Mouse (Mus musculus) stomach, postnatal 0 days (tissue): ENCODE data around the gene Gm3238. TPM values are rescaled to one million over a fixed set of nuclear protein-coding genes. Genes with fewer than 3 reads are reported as not detected.
A peak's percentile ranks its signal among the peaks of the same experiment; 100 is the strongest.

Source experiments
- ATAC-seq: fragments of 200-750 bp; cut with Nextera tagmentation; 2 replicates; pipeline ENCODE4 v1.8.0; 2017; ENCODE audit not compliant: low FRiP score, low TSS enrichment
- DNase-seq: peaks from one replicate; pipeline ENCODE4 v3.0.0-alpha.2; 2016; ENCODE audit warnings: low spot score
- H3K27ac ChIP-seq: fragments of 300-500 bp; sonication (generic); replicated peaks from 2 replicates; pipeline ENCODE4 v1.5.1; 2014; ENCODE audit warnings: mild to moderate bottlenecking, control low read depth
- H3K27me3 ChIP-seq: fragments of 300-500 bp; sonication (generic); 2 replicates; pipeline ENCODE4 v1.6.1; 2014; ENCODE audit warnings: low read length; ENCODE audit not compliant: control insufficient read depth, insufficient read depth
- H3K36me3 ChIP-seq: fragments of 300-500 bp; sonication (generic); 2 replicates; pipeline ENCODE4 v1.6.1; 2014; ENCODE audit warnings: low read length, mixed read lengths; ENCODE audit not compliant: control insufficient read depth, insufficient read depth
- H3K4me1 ChIP-seq: fragments of 300-500 bp; sonication (generic); replicated peaks from 2 replicates; pipeline ENCODE4 v1.6.1; 2014; ENCODE audit warnings: antibody characterized with exemption; ENCODE audit not compliant: control insufficient read depth, insufficient read depth
- H3K4me2 ChIP-seq: fragments of 300-500 bp; sonication (generic); replicated peaks from 2 replicates; pipeline ENCODE4 v1.6.1; 2014; ENCODE audit warnings: low read depth, mild to moderate bottlenecking, control low read depth, moderate library complexity
- H3K4me3 ChIP-seq: fragments of 300-500 bp; sonication (generic); 2 replicates; pipeline ENCODE4 v1.5.1; 2014; ENCODE audit warnings: low read depth, low read length, control low read depth
- H3K9ac ChIP-seq: fragments of 300-500 bp; sonication (generic); 2 replicates; pipeline ENCODE4 v1.6.1; 2014; ENCODE audit warnings: mild to moderate bottlenecking, low read length, control low read depth, mixed read lengths
- H3K9me3 ChIP-seq: fragments of 300-500 bp; sonication (generic); 2 replicates; pipeline ENCODE4 v1.6.1; 2016; ENCODE audit warnings: low read length; ENCODE audit not compliant: control insufficient read depth
- CTCF ChIP-seq: IDR thresholded peaks from 2 replicates; pipeline ENCODE4 v1.5.1; 2016; ENCODE audit warnings: antibody characterized with exemption, low read depth, mild to moderate bottlenecking, moderate library complexity
- EP300 ChIP-seq: optimal IDR thresholded peaks from 2 replicates; pipeline ENCODE3; 2016; ENCODE audit warnings: antibody characterized with exemption
- WGBS: fragments of 180-500 bp; shearing (Covaris S2); extraction: QIAGEN DNeasy Blood & Tissue Kit; methylation state at CpG from one replicate; pipeline ENCODE4 v1.1.7; 2014; 5-methylcytosine and 5-hydroxymethylcytosine counted together
- polyA plus RNA-seq: library from polyadenylated mRNA; unstranded; fragments of >200 nt; fragmentation: Nextera tagmentation; extraction: Ambion mirVana; gene quantifications from 2 replicates; pipeline ENCODE4 v1.2.1, GENCODE M21; 2015

The Gm3238 gene
- polyA plus RNA-seq, 1 experiment from 2014 or later = not detected

GRCm38 (mm10) chr10:77729241-77729640 is 41.9 kb downstream of the Gm3238 start:
- H3K4me2 ChIP-seq = no peak overlapping the region
- WGBS = 45% methylated on average over 4 of the region's 4 CpGs
- no peaks in the 10 kb centered on the region for H3K4me1 ChIP-seq
- no peaks in the 10 kb centered on the region for H3K9me3 ChIP-seq
- H3K9ac ChIP-seq = no peak overlapping the region
- no peaks in the 10 kb centered on the region for H3K36me3 ChIP-seq
- ATAC-seq (no peak), DNase-seq (no peak)
- no peak overlapping the region for H3K27ac ChIP-seq
- TF ChIP-seq CTCF (peak; percentile 56), EP300 (no peak)
- no peaks in the 10 kb centered on the region for H3K27me3 ChIP-seq
- H3K4me3 ChIP-seq = no peak overlapping the region

- Histone ChIP-seq H3K27me3 (no peaks in the 10 kb centered on the region), H3K9me3 (no peaks in the 10 kb centered on the region), H3K4me1 (no peaks in the 10 kb centered on the region), H3K4me2 (no peak overlapping the region), H3K36me3 (no peaks in the 10 kb centered on the region), H3K4me3 (no peak overlapping the region), H3K9ac (no peak overlapping the region), H3K27ac (no peak overlapping the region)
- ATAC-seq (no peak), DNase-seq (no peak)
- WGBS = 52% methylated on average over 4 of the region's 4 CpGs
- TF ChIP-seq EP300 (no peak), CTCF (peak; percentile 47)
Observed at GRCm38 (mm10) chr10:77728280-77728679, 42.8 kb downstream of the Gm3238 start.

DNA sequence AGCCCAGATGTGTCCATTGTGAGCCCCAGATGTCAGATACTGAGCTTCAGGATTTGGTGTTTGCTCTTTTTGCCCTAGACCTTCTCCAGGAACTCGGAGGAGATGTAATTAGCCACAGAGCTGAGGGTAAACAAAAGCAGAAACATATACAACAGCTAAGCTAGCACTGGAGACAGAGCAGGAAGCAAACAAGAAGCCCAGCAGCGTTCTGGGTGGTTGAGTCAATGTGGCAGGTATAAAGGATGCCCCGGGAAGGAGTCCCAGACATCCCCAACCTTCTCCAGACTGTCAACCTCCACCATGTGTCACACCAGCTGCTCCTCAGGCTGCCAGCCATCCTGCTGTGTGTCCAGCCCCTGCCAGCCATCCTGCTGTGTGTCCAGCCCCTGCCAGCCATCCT is 44.9 kb downstream of the Gm3238 start, which contains the start of gene Gm10100:
Gene Gm10100, plus strand, starts transcription at position 301 of the 400 bp plus-strand sequence.
- 35% methylated on average over 3 of the region's 3 CpGs for WGBS
- no peaks in the 10 kb centered on the region for H3K27me3 ChIP-seq
- H3K9ac ChIP-seq = no peak within 1 kb of the TSS
- TF ChIP-seq EP300 (no peak), CTCF (no peak)
- no peak within 1 kb of the TSS for H3K4me3 ChIP-seq
- DNase-seq = no peak
- H3K4me1 ChIP-seq = no peaks in the 10 kb centered on the region
- no peak within 1 kb of the TSS for H3K27ac ChIP-seq
- H3K9me3 ChIP-seq = no peaks in the 10 kb centered on the region
- no peak within 1 kb of the TSS for H3K4me2 ChIP-seq
- no peak for ATAC-seq
- no peaks in the 10 kb centered on the region for H3K36me3 ChIP-seq

- no peak for DNase-seq
- H3K27me3 ChIP-seq = no peaks in the 10 kb centered on the region
- no peak overlapping the region for H3K9ac ChIP-seq
- ATAC-seq = no peak
- TF ChIP-seq EP300 (no peak), CTCF (peak; percentile 37; the same call in 1 of the 2 replicates)
- no peak overlapping the region for H3K4me3 ChIP-seq
- H3K4me1 ChIP-seq = no peaks in the 10 kb centered on the region
- no peaks in the 10 kb centered on the region for H3K36me3 ChIP-seq
- H3K9me3 ChIP-seq = no peaks in the 10 kb centered on the region
- H3K4me2 ChIP-seq = no peak overlapping the region
- WGBS = 75% methylated on average over 8 of the region's 8 CpGs
- no peak overlapping the region for H3K27ac ChIP-seq
Observed at GRCm38 (mm10) chr10:77724855-77725254, 46.3 kb downstream of the Gm3238 start.

Other genes starting within 250 kb of the Gm3238 start
- 1.3 TPM in 2 replicates for gene Itgb2, start 241.1 kb downstream of the Gm3238 start, polyA plus RNA-seq
- gene Pttg1ip, start 189.6 kb downstream of the Gm3238 start, polyA plus RNA-seq = 278 and 317 TPM in 2 replicates
- gene Sumo3, start 165.2 kb downstream of the Gm3238 start, polyA plus RNA-seq = 232 and 239 TPM in 2 replicates
- gene Gm49325, start 165.1 kb downstream of the Gm3238 start, polyA plus RNA-seq = 12.6 and 17.3 TPM in 2 replicates
- gene Ube2g2, start 149.1 kb downstream of the Gm3238 start, polyA plus RNA-seq = 53.8 and 54.5 TPM in 2 replicates
- 0.67 and 0.74 TPM in 2 replicates for gene Tspear, start 84.8 kb downstream of the Gm3238 start, polyA plus RNA-seq
- gene Gm19402, start 80.6 kb downstream of the Gm3238 start, polyA plus RNA-seq = not detected in 2 replicates
- not detected in 2 replicates for gene Gm9508, start 74.1 kb downstream of the Gm3238 start, polyA plus RNA-seq
- not detected in 2 replicates for gene Gm10272, start 64.7 kb downstream of the Gm3238 start, polyA plus RNA-seq
- 0.18 TPM in 1 of 2 replicates, not detected in the other for gene Gm10024, start 59.9 kb downstream of the Gm3238 start, polyA plus RNA-seq
- gene Gm10142, start 55.5 kb downstream of the Gm3238 start, polyA plus RNA-seq = 0.56 and 0.64 TPM in 2 replicates
- gene Krtap12-1, start 50.7 kb downstream of the Gm3238 start, polyA plus RNA-seq = 3.2 and 4.5 TPM in 2 replicates
- not detected in 2 replicates for gene Gm10100, start 44.8 kb downstream of the Gm3238 start, polyA plus RNA-seq
- gene Gm18596, start 28.7 kb downstream of the Gm3238 start, polyA plus RNA-seq = not detected in 2 replicates
- gene Gm9736, start 20.0 kb downstream of the Gm3238 start, polyA plus RNA-seq = not detected in 2 replicates
- not detected in 2 replicates for gene Gm3233, start 11.6 kb downstream of the Gm3238 start, polyA plus RNA-seq
- not detected in 2 replicates for gene Gm7138, start 5.6 kb upstream of the Gm3238 start, polyA plus RNA-seq
- gene Gm3250, start 11.2 kb upstream of the Gm3238 start, polyA plus RNA-seq = not detected in 2 replicates
- not detected in 2 replicates for gene Gm7137, start 16.9 kb upstream of the Gm3238 start, polyA plus RNA-seq
- gene Gm9639, start 23.8 kb upstream of the Gm3238 start, polyA plus RNA-seq = not detected in 2 replicates
- gene Gm19668, start 27.8 kb upstream of the Gm3238 start, polyA plus RNA-seq = not detected in 2 replicates
- not detected in 2 replicates for gene Gm9507, start 40.5 kb upstream of the Gm3238 start, polyA plus RNA-seq
- not detected in 2 replicates for gene Gm2696, start 43.4 kb upstream of the Gm3238 start, polyA plus RNA-seq
- gene Krtap10-4, start 55.8 kb upstream of the Gm3238 start, polyA plus RNA-seq = not detected in 2 replicates
- gene Krtap10-10, start 64.6 kb upstream of the Gm3238 start, polyA plus RNA-seq = not detected in 2 replicates
- not detected in 2 replicates for gene Gm36176, start 75.5 kb upstream of the Gm3238 start, polyA plus RNA-seq
- gene Gm10318, start 81.5 kb upstream of the Gm3238 start, polyA plus RNA-seq = not detected in 2 replicates
- not detected in 2 replicates for gene Gm3285, start 90.7 kb upstream of the Gm3238 start, polyA plus RNA-seq
- gene Lrrc3, start 131.2 kb upstream of the Gm3238 start, polyA plus RNA-seq = 3.3 and 3.6 TPM in 2 replicates
- gene Trpm2, start 199.2 kb upstream of the Gm3238 start, polyA plus RNA-seq = 0.61 and 0.85 TPM in 2 replicates
- 16.1 and 18.8 TPM in 2 replicates for gene 1810043G02Rik, start 207.2 kb upstream of the Gm3238 start, polyA plus RNA-seq
- 82.4 and 86.1 TPM in 2 replicates for gene Pfkl, start 238.8 kb upstream of the Gm3238 start, polyA plus RNA-seq